Mouse (Mus musculus) frontal cortex, adult 2 months (tissue): Measurements from ENCODE around the gene Tdrd9. TPM values are rescaled to one million over a fixed set of nuclear protein-coding genes. Genes with fewer than 3 reads are reported as not detected.
A peak's percentile ranks its signal among the peaks of the same experiment; 100 is the strongest.

Source experiments
- DNase-seq, 2 experiments: peaks; one replicate each; pipeline ENCODE4 v3.0.0; 2022; ENCODE audit warnings: low spot score in 1 of 2; ENCODE audit errors: extremely low spot score in 1 of 2
- polyA plus RNA-seq: library from polyadenylated mRNA; depleted of rRNA; stranded (reverse); fragments of >200 nt; gene quantifications from 2 replicates; pipeline ENCODE4 v1.2.3, GENCODE M21; 2012

The Tdrd9 gene
- polyA plus RNA-seq, 1 experiment: 1.3 TPM

- peak in 1 of 2 experiments; percentile 88 for DNase-seq
Measured at GRCm38 (mm10) chr12:111958101-111958865, 13.1 kb upstream of the Tdrd9 start.

- no peak for DNase-seq
Measured at GRCm38 (mm10) chr12:111963339-111963738, 8.0 kb upstream of the Tdrd9 start.

GRCm38 (mm10) chr12:111966683-111967173 is 4.6 kb upstream of the Tdrd9 start, which contains the start of gene Atp5mpl:
Gene Atp5mpl, minus strand, starts transcription at chr12:111966977.
- DNase-seq: peak; percentile 85 to 99

GRCm38 (mm10) chr12:111970085-111970484 is 1.3 kb upstream of the Tdrd9 start:
- no peak for DNase-seq

GRCm38 (mm10) chr12:111972504-111972903 is 1.1 kb downstream of the Tdrd9 start:
- DNase-seq: no peak

GRCm38 (mm10) chr12:111974578-111974977 is 3.2 kb downstream of the Tdrd9 start:
- no peak for DNase-seq

GRCm38 (mm10) chr12:111977138-111977537 is 5.8 kb downstream of the Tdrd9 start:
- peak in 1 of 2 experiments; percentile 48 for DNase-seq

GRCm38 (mm10) chr12:111978274-111978673 is 6.9 kb downstream of the Tdrd9 start:
- no peak for DNase-seq

GRCm38 (mm10) chr12:111980887-111981367 is 9.6 kb downstream of the Tdrd9 start, which contains the start of gene Rd3l:
Gene Rd3l, minus strand, starts transcription at chr12:111981317.
- DNase-seq: peak in 1 of 2 experiments; percentile 30

GRCm38 (mm10) chr12:111981831-111982230 is 10.5 kb downstream of the Tdrd9 start:
- no peak for DNase-seq

- no peak for DNase-seq
Measured at GRCm38 (mm10) chr12:111983165-111983564, 11.8 kb downstream of the Tdrd9 start.

GRCm38 (mm10) chr12:111986756-111987155 is 15.4 kb downstream of the Tdrd9 start:
- no peak for DNase-seq

GRCm38 (mm10) chr12:111992626-111993025 is 21.3 kb downstream of the Tdrd9 start:
- no peak for DNase-seq

- DNase-seq: no peak
Measured at GRCm38 (mm10) chr12:111995161-111995560, 23.8 kb downstream of the Tdrd9 start.

GRCm38 (mm10) chr12:111999735-112000134 is 28.4 kb downstream of the Tdrd9 start:
- no peak for DNase-seq

- DNase-seq: peak; percentile 35 to 91
Measured at GRCm38 (mm10) chr12:112001223-112001622, 29.9 kb downstream of the Tdrd9 start.

GRCm38 (mm10) chr12:112012511-112013270 is 41.3 kb downstream of the Tdrd9 start:
- DNase-seq: no peak

- no peak for DNase-seq
Measured at GRCm38 (mm10) chr12:112013271-112013801, 42.0 kb downstream of the Tdrd9 start.

- no peak for DNase-seq
Measured at GRCm38 (mm10) chr12:112016346-112016745, 45.0 kb downstream of the Tdrd9 start.

- DNase-seq: no peak
Measured at GRCm38 (mm10) chr12:112023306-112023705, 51.9 kb downstream of the Tdrd9 start.
